Mouse (Mus musculus): ENCODE measurements at regions not wholly inside any gene's neighbourhood (a gene's known extent, or its start where the extent isn't known, plus 50 kb on each side); places are given as distances from the start of the nearest gene placed in this dataset.

GRCm38 (mm10) chr3:105307676-105308075 is 144.5 kb upstream of the Kcnd3 start:
- no peak for TF ChIP-seq CTCF (IDR thresholded peaks at IDR 0.05; ENCODE audit: borderline replicate concordance, insufficient read depth, low read length)
- TF ChIP-seq POLR2A (IDR thresholded peaks at IDR 0.05; ENCODE audit: low read depth, low read length) = no peak
